Mouse (Mus musculus) E14TG2a.4 (cell line): Measurements from ENCODE around the gene Gtf2e1.

ENCODE experiments used
- H3K27me3 ChIP-seq: 2 replicates; pipeline ENCODE4 v1.6.1; 2014; ENCODE audit warnings: low read length, control low read depth; ENCODE audit not compliant: insufficient read depth
- H3K36me3 ChIP-seq: 2 replicates; pipeline ENCODE4 v1.6.1; 2014; ENCODE audit warnings: low read length, control low read depth; ENCODE audit not compliant: insufficient read depth
- H3K4me1 ChIP-seq: replicated peaks from 2 replicates; pipeline ENCODE4 v1.6.1; 2014; ENCODE audit warnings: low read depth, low read length, control low read depth
- H3K4me3 ChIP-seq: replicated peaks from 2 replicates; pipeline ENCODE4 v1.5.1; 2014; ENCODE audit warnings: mild to moderate bottlenecking, low read length
- H3K9me3 ChIP-seq: 2 replicates; pipeline ENCODE4 v1.6.1; 2014; ENCODE audit warnings: low read length, control low read depth
- CTCF ChIP-seq: conservative IDR thresholded peaks from 2 replicates; pipeline ENCODE4 v1.5.1; 2014; ENCODE audit warnings: low read length
- NANOG ChIP-seq: IDR thresholded peaks from 2 replicates; pipeline ENCODE4 v1.6.1; 2014; ENCODE audit warnings: borderline replicate concordance, low read length, mixed read lengths
- POU5F1 ChIP-seq: IDR thresholded peaks from 2 replicates; pipeline ENCODE4 v1.6.1; 2014; ENCODE audit warnings: low read length, borderline replicate concordance

Gene Gtf2e1

DNA sequence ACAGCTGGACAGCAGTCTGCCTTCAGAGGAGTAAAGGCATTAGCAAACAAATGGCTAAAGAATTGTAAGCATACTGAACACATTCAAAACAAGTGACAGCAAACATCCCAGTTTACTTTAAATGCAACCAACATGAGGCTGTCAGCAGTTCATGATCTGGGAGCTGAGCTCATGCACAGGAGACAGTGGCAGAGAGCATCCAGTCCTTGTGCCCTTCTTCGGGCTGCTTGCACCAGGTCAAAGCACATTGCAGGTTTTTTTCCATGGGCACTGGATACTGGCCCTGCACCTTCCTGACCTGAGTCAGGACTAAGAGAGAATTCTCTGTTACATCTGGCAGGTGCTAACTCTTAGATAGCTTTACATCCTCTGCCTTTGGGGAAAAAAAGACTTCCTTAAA lies 40.0 kb upstream of the Gtf2e1 start:
- peaks cover 13% of the 10 kb centered on the region for H3K4me1 ChIP-seq
- no peaks in the 10 kb centered on the region for H3K9me3 ChIP-seq
- H3K36me3 ChIP-seq = no peaks in the 10 kb centered on the region
- TF ChIP-seq NANOG (no peak), POU5F1 (no peak), CTCF (no peak)
- H3K27me3 ChIP-seq = peaks cover 15% of the 10 kb centered on the region
- H3K4me3 ChIP-seq = no peak overlapping the region

DNA sequence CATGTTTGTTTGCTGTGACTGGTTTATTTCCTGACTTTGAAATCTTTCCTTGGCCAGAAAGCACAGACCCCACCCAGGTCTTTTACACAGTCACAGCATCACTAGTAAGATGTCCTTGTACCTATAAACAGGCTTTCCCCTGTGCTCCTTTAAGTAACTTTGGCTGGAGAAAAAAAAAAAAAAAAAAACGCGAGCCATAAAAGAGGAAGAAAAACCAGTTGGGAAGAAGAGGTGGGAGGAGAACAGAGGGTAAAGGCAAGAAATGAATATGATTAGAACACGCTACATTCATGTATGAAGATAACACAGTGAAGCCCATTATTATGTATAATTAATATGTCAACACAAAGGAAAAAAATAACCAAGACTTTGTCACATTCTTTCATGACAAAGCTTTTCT lies 35.7 kb upstream of the Gtf2e1 start:
- TF ChIP-seq NANOG = no peak
- Histone ChIP-seq H3K9me3 (no peaks in the 10 kb centered on the region), H3K4me1 (no peaks in the 10 kb centered on the region), H3K36me3 (peaks cover 5% of the 10 kb centered on the region), H3K4me3 (no peak overlapping the region), H3K27me3 (no peaks in the 10 kb centered on the region)

DNA sequence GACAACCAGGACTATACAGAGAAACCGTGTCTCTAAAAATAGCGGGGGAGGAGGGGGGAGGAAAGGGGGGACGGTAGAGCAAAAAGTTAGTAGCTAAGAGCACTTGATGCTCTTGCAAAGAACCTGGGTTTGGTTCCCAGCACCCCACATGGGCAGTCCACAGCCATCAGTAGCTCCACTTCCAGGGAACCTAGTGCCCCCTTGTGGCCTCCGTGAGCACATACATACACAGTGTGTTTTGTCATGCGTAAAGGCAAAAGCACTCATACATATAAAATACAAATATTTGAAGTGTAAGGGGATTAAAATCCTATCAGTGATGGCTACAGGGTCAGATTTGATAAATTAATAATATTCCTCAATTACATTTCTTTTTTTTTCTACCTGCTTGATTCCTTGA lies 33.5 kb upstream of the Gtf2e1 start:
- Histone ChIP-seq H3K36me3 (peaks cover 5% of the 10 kb centered on the region), H3K4me1 (no peaks in the 10 kb centered on the region), H3K27me3 (no peaks in the 10 kb centered on the region), H3K4me3 (no peak overlapping the region), H3K9me3 (no peaks in the 10 kb centered on the region)
- TF ChIP-seq CTCF (peak; percentile 37; the same call in 1 of the 2 replicates), NANOG (no peak)

DNA sequence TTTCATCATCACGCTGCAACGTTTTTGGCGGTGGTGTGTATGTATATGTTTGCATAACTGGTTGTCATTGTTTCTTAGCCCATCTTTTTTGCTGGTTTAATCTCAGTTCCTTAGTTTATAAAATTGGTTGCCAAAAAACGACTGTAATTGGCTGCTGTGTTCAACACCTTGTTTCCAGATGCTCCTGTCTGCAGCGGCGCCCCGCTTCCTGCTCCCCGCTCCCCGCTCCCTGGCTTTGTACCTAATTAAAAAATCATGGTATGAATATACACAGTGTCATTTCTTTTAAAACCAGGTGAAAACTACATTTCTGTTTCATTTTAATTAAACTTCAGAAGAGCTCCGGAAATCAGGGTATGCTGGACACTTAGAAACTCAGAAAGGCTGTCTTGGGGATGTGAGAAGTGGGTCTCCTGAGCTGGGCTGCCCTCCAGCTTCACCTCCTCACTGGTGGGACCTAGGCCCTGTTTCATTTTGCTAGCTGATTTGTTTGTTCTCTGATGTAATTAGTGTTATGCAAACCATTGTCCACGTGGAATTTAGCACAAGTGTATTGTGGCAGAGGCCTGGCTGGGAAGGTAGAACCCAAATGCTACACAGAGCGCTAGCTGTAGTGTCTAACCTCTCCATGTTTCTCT lies 32.6 kb upstream of the Gtf2e1 start:
- no peak for TF ChIP-seq POU5F1
- no peak for TF ChIP-seq NANOG
- no peak for TF ChIP-seq CTCF
- Histone ChIP-seq H3K9me3 (no peaks in the 10 kb centered on the region), H3K36me3 (peaks cover 5% of the 10 kb centered on the region), H3K27me3 (no peaks in the 10 kb centered on the region), H3K4me1 (no peaks in the 10 kb centered on the region), H3K4me3 (no peak overlapping the region)

DNA sequence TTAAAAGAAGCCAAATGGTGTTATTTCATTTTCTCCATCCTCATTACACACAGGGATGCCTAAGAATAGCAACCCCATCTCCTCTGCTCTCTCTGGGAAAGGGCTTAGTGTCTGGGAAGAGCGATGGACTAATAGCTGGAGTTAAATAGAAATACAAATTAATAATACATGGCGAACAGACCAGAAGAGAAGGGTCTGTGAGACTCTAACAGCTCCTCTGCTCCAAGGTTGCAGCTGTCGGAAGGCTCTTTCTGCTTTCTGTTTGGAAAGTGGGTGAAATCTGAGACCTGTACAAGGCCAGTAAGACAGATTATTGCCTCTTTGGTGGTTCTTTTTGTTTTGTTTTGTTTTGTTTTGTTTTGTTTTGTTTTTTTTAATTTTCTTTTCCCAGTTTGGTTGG lies 32.0 kb upstream of the Gtf2e1 start:
- Histone ChIP-seq H3K27me3 (no peaks in the 10 kb centered on the region), H3K4me1 (no peaks in the 10 kb centered on the region), H3K36me3 (peaks cover 5% of the 10 kb centered on the region), H3K9me3 (no peaks in the 10 kb centered on the region), H3K4me3 (no peak overlapping the region)
- TF ChIP-seq POU5F1 (no peak), CTCF (no peak), NANOG (no peak)

DNA sequence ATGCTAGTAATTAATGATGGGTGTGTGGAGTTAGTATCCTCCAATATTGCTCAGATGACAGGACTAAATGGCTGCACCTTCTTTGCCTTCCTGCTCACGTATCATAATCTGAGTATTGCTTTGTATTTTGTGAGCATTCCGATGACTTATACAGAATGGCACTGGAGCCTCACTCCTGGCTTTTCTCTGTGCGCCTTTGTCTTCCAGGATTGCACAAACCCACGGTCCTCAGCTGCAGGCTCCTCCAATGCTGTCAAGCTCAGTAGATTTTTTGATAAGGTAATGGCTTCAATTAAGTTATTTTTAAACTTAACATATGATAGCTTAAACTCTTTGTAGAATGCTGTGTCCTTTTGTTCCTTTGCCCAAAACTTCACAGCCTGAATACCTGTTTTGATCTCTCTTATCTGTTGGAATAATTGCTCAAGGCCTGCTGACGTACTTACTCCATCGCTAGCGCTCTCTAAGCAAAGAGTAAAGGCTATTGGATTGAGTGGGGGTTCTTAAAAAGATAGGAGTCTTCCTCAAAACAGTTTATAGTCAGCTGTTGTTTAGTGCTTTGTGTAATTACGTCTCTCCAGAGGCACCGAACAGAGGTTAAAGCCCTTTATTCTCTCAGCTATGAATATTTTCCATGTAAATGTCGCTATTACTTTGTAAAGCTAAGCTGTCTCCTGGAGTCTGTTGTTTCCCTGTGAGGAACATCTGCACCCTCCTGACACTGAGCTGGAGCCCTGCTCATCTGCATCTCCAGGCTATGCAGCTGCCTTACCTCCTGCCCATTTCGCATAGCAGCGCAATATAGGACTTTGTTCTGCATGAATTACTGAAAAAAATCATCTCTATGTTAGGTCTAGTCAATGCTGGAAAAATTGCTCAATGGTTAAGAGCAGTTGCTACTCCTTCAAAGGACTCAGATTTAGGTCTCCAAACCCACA lies 27.8 kb upstream of the Gtf2e1 start:
- Histone ChIP-seq H3K27me3 (no peaks in the 10 kb centered on the region), H3K9me3 (no peaks in the 10 kb centered on the region), H3K4me3 (no peak overlapping the region), H3K36me3 (peaks cover 5% of the 10 kb centered on the region), H3K4me1 (peaks cover 9% of the 10 kb centered on the region; the same call in 1 of the 2 replicates)
- TF ChIP-seq CTCF = no peak
- TF ChIP-seq NANOG = no peak
- no peak for TF ChIP-seq POU5F1

DNA sequence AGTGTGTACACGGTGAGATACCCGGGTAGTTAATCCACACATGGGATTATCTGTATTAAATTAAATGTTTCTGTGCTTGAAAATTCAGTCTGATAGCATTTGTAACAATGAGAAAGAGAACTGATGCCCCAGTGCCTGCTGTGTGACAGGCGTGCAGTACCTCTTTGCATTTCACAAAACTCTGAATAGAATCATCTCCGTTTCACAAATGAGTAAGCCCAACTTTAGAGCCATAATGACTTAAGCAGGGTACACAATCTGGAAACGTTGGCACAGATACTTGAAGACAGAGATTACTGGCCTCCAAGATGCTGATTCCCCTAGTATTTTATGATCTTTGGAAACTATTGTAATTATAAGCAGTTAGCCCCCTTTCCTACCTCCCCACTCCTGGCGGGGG lies 26.5 kb upstream of the Gtf2e1 start:
- H3K36me3 ChIP-seq = peaks cover 4% of the 10 kb centered on the region

DNA sequence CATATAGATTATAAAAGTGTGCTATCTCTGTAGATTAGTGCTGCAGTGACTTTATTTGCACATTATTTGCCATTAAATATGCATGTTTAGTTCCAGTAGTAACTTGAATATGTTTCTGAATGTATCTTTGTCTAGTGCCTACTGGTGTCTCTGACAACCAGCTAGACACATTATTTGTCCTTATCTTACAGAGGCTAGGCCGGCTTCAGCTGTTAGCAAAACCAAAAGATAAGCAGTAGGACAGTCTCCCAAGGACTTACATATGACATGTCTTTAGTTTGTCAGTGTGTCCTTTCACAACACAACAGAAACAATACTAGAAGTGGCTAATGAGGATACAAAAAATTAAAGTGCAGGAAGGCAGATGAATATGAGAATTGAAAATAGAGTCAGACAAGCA lies 25.5 kb upstream of the Gtf2e1 start:
- Histone ChIP-seq H3K4me1 (peaks cover 9% of the 10 kb centered on the region; the same call in 1 of the 2 replicates), H3K4me3 (no peak overlapping the region)

More for the DNA sequence above, 26.5 kb upstream of the Gtf2e1 start:
- Histone ChIP-seq H3K27me3 (no peaks in the 10 kb centered on the region), H3K4me3 (no peak overlapping the region), H3K4me1 (peaks cover 9% of the 10 kb centered on the region; the same call in 1 of the 2 replicates), H3K9me3 (no peaks in the 10 kb centered on the region)
- TF ChIP-seq POU5F1 = no peak
- no peak for TF ChIP-seq CTCF
- no peak for TF ChIP-seq NANOG

DNA sequence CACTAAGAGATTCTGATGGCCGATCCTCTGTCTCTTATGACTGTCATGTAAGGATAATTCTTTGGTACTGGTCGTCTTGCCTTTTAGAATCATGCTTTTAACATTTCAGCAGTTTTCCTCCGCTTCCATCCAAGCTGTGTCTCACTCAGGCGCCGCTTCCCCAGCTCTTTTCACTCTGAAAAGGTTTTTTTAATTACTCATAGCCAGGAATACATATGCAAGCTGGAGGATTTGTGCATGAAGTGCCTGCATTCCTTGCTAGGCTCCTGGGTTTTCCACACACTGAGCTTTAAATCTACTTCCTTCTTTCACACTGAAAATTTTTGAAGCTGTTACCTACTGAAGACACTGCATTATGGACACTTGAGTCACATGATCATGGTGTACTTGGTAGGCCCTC lies 23.4 kb upstream of the Gtf2e1 start:
- H3K9me3 ChIP-seq = no peaks in the 10 kb centered on the region
- no peaks in the 10 kb centered on the region for H3K27me3 ChIP-seq
- TF ChIP-seq POU5F1 (no peak), NANOG (no peak), CTCF (no peak)
- peaks cover 9% of the 10 kb centered on the region; the same call in 1 of the 2 replicates for H3K4me1 ChIP-seq
- no peak overlapping the region for H3K4me3 ChIP-seq
- no peaks in the 10 kb centered on the region; the same call in none of the 2 replicates for H3K36me3 ChIP-seq

More for the DNA sequence above, 25.5 kb upstream of the Gtf2e1 start:
- TF ChIP-seq CTCF = no peak
- Histone ChIP-seq H3K36me3 (no peaks in the 10 kb centered on the region; the same call in 1 of the 2 replicates), H3K9me3 (no peaks in the 10 kb centered on the region), H3K27me3 (no peaks in the 10 kb centered on the region)
